ENCODE assay signal across 8 mouse cellular contexts in genomic region chr4:131825830-131826229, GRCm38 (mm10). TPM values are rescaled to one million over a fixed set of nuclear protein-coding genes. Genes with fewer than 3 reads are reported as not detected.
DNase-seq lines count a peak whose midpoint lies in the region.

No protein-coding gene starts in this region.

- H3K4me1 ChIP-seq in embryonic facial prominence, embryonic 10.5 days: peaks cover 83% of the 10 kb centered on the region

- peak overlapping the region; percentile 86 for H3K27ac ChIP-seq in embryonic facial prominence, embryonic 10.5 days (replicated peaks)

- no peak overlapping the region for H3K4me3 ChIP-seq in embryonic facial prominence, embryonic 10.5 days

- WGBS in embryonic facial prominence, embryonic 10.5 days: 45% methylated on average over 8 of the region's 8 CpGs

- no peaks in the 10 kb centered on the region for H3K9me3 ChIP-seq in embryonic facial prominence, embryonic 10.5 days

- DNase-seq in gastrocnemius, postnatal 10 days: peak; percentile 36
- no peak for DNase-seq in gastrocnemius, postnatal 36 days
- DNase-seq in CD4-positive helper T cell, adult 2 months (ENCODE audit: low read depth, low spot score): peak; percentile 58
- peak; percentile 63 for DNase-seq in embryonic facial prominence, embryonic 10.5 days (ENCODE audit: low spot score)
- DNase-seq in lung, adult 18-20 months: peak; percentile 48 to 57
- peak; percentile 72 for DNase-seq in splenic B cell, adult 2 months (ENCODE audit: low read depth, low spot score)
- no peak for DNase-seq in embryo, embryonic 10 days (ENCODE audit: low spot score)
- no peak for DNase-seq in layer of hippocampus, adult 8-10 months (ENCODE audit: low spot score in 2 of 2)

- H3K27me3 ChIP-seq in embryonic facial prominence, embryonic 10.5 days (replicated peaks; ENCODE audit: low read depth, poor library complexity, severe bottlenecking): peaks cover 15% of the 10 kb centered on the region
- H3K27me3 ChIP-seq in splenic B cell, adult 2 months (ENCODE audit: control insufficient read depth, insufficient read depth, low read length, poor library complexity, severe bottlenecking): no peaks in the 10 kb centered on the region

- intact Hi-C loops in gastrocnemius, postnatal 36 days (cut with DNase I): no loop called here

- no peaks in the 10 kb centered on the region; the same call in none of the 2 replicates for H3K36me3 ChIP-seq in embryonic facial prominence, embryonic 10.5 days (replicated peaks)
- H3K36me3 ChIP-seq in splenic B cell, adult 2 months (ENCODE audit: control insufficient read depth, insufficient read depth, low read length, poor library complexity, severe bottlenecking): no peaks in the 10 kb centered on the region

RNA-seq across cellular contexts. Expression of gene Ptpru, which starts 12.3 kb away (rescaled TPM):
- 1 to 10 TPM; 1.3 to 1.8 TPM for total RNA-seq in gastrocnemius, postnatal 10 days (2021)
- total RNA-seq in gastrocnemius, postnatal 36 days (2021): 1 to 10 TPM in 1 of 2 experiments, under 1 TPM in 1; 0.56 to 1.9 TPM
- 21.1 and 23.5 TPM in 2 replicates for polyA plus RNA-seq in embryonic facial prominence, embryonic 10.5 days (2016; fragmentation: Nextera tagmentation; extraction: Ambion mirVana)
- total RNA-seq in layer of hippocampus, adult 8-10 months (2022): 10 to 100 TPM; 80.2 to 91.8 (median 84.1) TPM

RNA-seq across cellular contexts. Expression of gene Mecr, which starts 17.4 kb away (rescaled TPM):
- 10 to 100 TPM; 19.0 to 22.4 TPM for total RNA-seq in gastrocnemius, postnatal 10 days (2021)
- total RNA-seq in gastrocnemius, postnatal 36 days (2021): 10 to 100 TPM; 17.3 to 20.8 TPM
- 52.9 and 55.0 TPM in 2 replicates for polyA plus RNA-seq in embryonic facial prominence, embryonic 10.5 days (2016; fragmentation: Nextera tagmentation; extraction: Ambion mirVana)
- 10 to 100 TPM; 31.0 to 43.7 (median 37.7) TPM for total RNA-seq in layer of hippocampus, adult 8-10 months (2022)

RNA-seq across cellular contexts. Expression of gene Srsf4, which starts 47.6 kb away (rescaled TPM):
- total RNA-seq in gastrocnemius, postnatal 10 days (2021): 10 to 100 TPM; 43.0 to 57.9 TPM
- 10 to 100 TPM; 27.8 to 28.4 TPM for total RNA-seq in gastrocnemius, postnatal 36 days (2021)
- polyA plus RNA-seq in embryonic facial prominence, embryonic 10.5 days (2016; fragmentation: Nextera tagmentation; extraction: Ambion mirVana): 142 and 143 TPM in 2 replicates
- total RNA-seq in layer of hippocampus, adult 8-10 months (2022): 10 to 100 TPM; 62.6 to 72.1 (median 65.8) TPM

Comparison
In these comparisons a context has a peak if more than half of its experiments do, and no peak if none do; other contexts are left out.
1. DNase-seq: peak in gastrocnemius, postnatal 10 days (single experiment), CD4-positive helper T cell, adult 2 months (single experiment), embryonic facial prominence, embryonic 10.5 days (single experiment), lung, adult 18-20 months (2 of 2) and splenic B cell, adult 2 months (single experiment); none in gastrocnemius, postnatal 36 days (0 of 2), embryo, embryonic 10 days (single experiment) and layer of hippocampus, adult 8-10 months (0 of 2).
2. RNA of gene Ptpru, which starts 12.3 kb away (total RNA-seq): 80.2 to 91.8 TPM in layer of hippocampus, adult 8-10 months; 0.56 to 1.9 TPM in gastrocnemius, postnatal 36 days and 1.3 to 1.8 TPM in gastrocnemius, postnatal 10 days; every median in the first group is over 10 times any median in the second.